Mouse (Mus musculus): Measurements from ENCODE around the gene Mib2.
"Not testable (repeated sequence)": the region's sequence is repeated elsewhere in the genome, so short reads cannot be mapped to it uniquely, and the experiment has no call there.

Gene Mib2

GRCm38 (mm10) chr4:155668689-155669597 lies at the start of gene Mib2:
Mib2 (minus strand) TSS chr4:155669198.
- DNase-seq, result peak; percentile 99

GRCm38 (mm10) chr4:155710521-155711252 lies 41.7 kb upstream of the Mib2 start:
- peak; percentile 72 to 80 for DNase-seq

DNA sequence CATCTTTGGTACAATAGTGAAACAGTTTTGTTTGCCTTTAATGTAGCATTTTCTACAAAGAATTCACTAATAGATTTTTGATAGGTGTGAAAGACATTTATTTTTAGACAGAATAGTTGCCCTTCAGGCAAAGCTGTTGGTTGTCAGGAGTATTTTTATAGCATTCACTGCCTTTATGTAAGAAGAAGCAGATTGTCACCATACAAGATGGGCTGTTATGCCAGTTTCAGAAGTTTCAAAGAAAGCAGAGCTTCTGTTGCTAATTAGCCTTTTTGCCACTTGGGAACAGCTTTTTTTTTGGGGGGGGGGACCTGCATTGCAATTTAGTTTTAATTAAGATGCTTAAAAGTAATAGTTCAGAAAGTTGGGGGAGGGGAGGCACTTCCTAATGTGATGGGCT lies 40.0 kb upstream of the Mib2 start:
- DNase-seq, result no peak

GRCm38 (mm10) chr4:155708582-155708981 lies 39.6 kb upstream of the Mib2 start:
- DNase-seq, result no peak

DNA sequence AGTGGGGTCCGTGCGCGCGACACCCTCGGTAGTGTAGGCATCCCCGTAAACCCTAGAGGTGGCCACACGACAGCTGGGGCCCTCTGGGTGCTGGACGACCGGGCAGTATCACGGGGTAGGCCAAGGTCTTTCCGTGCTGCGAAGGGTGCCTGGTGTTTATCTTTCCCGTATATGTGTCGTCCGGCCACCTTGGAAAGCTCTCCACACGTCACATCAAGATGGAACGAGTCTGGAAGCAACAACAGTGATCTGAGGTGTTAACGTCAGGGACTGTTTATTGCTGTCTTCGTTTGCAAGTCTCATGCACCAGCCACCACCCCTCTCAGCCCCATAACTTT lies 36.6 kb upstream of the Mib2 start:
- no peak for DNase-seq

DNA sequence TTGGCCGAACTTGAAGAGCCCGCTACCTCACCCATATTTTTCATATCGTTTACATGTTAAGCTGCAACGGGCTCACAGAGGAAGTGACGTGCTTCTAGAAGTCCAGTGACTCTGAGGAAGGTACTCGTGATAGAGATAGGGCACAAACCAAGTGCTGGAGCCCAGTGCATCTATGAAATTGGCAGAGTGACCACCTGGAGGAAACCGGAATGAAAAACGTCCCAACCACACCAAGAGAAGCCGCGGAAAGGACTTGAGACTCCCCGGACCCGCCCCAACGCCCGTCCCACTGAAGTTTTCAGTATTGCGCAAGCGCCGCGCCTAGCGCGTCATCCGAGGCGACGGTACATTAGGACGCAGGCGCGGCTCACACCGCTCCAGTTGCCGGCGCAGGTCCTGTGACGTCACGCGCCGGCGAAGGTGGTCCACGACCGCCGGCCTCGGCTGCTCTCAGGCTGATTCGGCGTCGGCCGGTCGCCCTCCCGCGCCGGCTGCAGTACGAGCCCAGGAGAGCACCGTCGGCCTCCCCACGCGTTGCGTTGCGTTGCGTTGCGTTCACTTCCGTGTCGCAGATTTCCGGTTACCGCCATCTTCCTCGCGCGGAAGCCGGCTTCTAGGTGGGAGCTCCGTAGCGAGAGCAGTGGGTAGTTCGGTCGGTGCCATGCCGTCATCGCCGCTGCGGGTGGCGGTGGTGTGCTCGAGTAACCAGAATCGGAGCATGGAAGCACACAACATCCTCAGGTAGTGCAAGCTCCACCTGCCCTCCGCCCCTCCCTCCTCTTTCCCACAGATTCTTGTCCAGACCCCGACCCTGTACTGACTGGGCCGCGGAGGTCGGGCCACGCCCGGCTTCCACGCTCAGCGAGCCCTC lies 36.0 kb upstream of the Mib2 start, which contains the start of gene Ssu72:
Gene Ssu72 (plus strand): TSS at position 80 of the 871 bp plus-strand sequence.
- DNase-seq, result peak; percentile 97

- no peak for DNase-seq
Measured at GRCm38 (mm10) chr4:155703425-155703929, 34.5 kb upstream of the Mib2 start.

DNA sequence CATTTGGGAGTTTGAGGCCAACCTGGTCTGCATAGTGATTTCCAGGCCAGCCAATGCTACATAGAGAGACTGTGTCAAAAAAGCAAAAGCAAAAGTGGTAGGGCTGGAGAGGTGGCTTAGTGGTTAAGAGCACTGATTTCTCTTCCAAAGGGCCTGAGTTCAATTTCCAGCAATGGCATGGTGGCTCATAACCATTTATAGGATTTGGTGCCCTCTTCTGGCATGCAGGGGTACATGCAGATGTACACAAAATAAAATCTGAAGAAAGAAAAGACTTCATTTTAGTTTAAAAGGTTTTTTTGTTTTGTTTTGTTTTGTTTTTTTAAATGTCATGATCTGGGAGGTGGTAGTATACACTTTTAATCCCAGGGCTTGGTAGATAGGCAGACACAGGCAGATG lies 31.4 kb upstream of the Mib2 start:
- DNase-seq, result peak; percentile 34 to 48

- peak; percentile 38 to 46 for DNase-seq
Measured at GRCm38 (mm10) chr4:155696261-155697255, 27.6 kb upstream of the Mib2 start.

DNA sequence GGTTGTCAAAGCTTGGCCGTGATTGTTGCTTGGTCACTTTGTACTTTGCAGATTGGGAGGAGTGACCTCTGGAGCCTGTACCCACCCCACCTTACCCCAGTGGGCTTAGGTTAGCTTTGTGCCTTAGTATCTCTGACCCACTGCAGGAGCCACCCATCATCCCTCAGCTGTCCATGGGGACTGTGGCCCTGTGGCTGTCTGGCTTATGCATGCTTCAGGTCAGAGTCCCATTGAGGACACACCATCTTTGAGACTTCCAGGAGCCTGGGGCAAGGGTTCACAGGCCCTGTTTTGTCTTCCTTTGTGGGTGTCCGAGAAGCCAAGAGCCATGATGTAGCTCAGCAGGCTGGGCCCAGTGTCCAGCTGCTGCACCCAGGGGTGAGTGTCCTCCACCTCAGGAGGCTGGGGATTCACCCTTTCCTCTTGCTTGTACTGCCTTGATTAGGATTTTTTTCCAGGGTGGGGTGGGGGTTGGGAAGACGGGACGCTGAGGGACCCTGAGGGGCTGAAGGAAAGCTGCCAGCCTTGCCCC lies 26.6 kb upstream of the Mib2 start:
- DNase-seq, result peak; percentile 17 to 38

GRCm38 (mm10) chr4:155694482-155695401 lies 25.7 kb upstream of the Mib2 start:
- peak; percentile 77 to 79 for DNase-seq

DNA sequence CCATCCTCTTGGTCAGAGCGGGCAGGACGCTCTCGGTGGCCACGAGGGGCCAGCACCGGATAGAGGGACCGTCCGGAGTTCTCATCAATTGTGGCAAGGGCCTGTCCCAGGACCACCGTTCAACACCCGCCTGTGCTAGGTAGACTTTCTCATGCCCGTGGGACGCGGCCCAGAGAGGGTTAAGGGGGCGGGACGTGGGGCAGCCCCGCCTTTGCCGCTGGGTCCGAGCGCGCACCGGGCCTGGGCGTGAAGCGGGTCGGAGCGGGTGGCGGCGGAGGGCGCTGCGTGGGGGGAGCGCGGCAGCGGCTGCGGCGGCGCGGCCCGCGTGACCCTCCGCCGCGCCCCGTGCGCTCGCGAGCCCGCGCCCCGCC lies 25.1 kb upstream of the Mib2 start, which contains the start of gene Fndc10:
Gene Fndc10 (plus strand): TSS at position 232 of the 371 bp plus-strand sequence.
- DNase-seq, result peak; percentile 91 to 93

DNA sequence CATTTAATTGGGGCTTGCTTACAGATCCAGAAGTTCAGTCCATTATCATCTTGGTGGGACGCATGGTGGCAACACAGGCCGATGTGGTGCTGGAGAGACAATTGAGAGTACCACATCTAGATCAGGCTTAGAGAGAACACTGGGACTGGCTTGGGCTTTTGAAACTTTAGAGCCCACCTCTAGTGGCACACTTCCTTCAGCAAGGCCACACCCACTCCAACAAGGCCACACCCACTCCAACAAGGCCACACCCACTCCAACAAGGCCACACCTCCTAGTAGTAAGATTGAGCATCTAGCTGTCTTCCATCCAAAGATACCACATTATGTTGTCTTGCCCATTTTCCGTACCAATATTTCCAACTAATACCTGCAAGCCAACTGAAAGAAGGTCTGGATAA lies 23.4 kb upstream of the Mib2 start:
- no peak for DNase-seq

DNA sequence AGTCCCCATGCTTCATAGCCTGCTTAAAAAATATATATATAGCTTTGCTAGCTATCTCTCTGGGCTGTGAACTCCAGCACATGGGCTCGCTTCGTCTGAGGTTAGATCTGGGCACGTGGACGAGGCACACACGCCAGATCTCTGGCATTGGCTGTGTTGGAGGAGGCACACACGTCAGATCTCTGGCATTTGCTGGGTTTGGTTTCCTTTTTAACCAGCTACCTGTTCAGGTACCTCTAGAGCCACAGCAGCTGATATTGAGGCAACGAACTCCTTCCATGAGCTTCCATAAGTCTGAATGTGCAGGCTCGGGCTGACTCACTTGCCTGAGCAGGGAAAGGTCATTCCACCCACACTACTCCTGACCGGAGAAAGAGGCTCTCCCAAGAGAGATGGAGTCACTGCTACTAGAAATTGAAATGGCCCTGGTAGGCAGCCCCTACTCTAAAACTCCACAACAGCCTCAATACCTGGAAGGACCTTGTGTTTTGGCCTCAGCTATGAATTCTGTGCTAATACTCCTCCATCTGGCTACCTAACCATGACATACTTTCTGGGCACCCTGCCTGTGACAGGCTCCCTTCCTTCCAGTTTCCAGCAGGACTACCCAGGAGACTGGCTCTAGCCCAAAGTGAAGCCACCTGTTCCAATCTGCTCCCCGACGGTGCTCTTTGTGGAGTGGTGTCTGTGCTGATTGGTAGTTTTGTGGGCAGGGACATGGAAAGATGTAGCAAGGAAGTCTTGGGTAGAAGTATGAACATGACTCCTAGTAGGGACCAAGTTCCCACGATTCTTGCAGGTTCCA lies 21.8 kb upstream of the Mib2 start:
- peak; percentile 98 to 99 for DNase-seq

DNA sequence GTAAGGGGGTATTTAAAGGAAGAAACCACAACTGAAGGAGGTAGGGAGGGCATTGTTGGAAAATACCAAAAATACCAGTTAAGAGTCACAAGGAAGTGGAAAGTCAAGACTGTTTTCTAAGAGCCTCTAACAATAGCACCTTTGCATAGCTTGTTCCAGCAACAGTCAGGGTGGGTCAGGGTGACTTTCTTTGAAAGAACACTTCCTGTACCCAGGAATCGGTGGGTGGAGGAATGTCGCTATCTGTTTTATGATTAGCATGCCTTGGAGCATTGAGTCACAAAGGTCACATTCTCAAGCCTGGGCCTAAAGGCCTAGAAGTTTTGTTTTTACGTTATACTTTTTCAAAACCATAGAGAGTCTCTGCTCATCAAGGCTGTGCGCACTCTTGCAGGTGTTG lies 18.8 kb upstream of the Mib2 start:
- not testable (repeated sequence) for DNase-seq

DNA sequence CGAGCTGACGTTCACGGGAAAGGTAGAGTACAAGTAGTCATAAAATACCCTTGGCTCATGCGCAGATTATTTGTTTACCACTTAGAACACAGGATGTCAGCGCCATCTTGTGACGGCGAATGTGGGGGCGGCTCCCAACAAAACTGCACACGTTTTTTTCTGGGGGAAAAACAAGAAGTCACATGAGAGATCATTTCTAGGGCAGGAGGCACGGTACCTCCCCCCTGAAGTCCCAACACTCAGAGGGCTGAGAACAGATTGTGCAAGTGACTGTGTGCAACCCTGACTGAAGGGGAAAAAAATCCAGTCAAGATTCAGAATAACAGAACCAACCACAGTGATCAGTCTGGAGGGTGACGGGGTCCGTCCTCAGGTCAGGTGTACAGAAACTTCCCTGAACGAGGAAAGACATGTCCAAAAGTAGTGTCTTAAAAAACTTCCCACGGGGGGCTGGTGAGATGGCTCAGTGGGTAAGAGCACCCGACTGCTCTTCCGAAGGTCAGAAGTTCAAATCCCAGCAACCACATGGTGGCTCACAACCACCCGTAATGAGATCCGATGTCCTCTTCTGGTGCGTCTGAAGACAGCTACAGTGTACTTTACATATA lies 14.8 kb upstream of the Mib2 start:
- not testable (repeated sequence) for DNase-seq

DNA sequence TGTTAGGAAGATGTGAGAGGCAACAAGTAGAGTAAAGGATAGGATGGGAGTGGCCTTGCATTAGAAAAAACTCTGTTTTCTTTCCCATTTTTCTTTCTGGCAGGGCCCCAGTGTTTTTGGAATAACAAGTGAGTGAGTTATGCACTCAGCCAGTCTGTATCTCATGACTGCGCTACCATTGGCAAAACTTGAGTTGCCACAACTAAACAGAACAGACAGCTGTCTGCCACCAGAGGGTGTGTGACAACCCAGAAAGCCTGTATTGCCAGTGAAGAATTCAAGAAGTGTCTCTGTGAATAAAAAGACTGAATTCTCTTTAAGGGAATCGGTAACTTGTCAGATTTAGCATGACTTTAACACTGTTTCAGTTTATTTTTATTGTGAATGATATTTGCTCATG lies 7.0 kb upstream of the Mib2 start:
- DNase-seq, result peak; percentile 61 to 63

- no peak for DNase-seq
Measured at GRCm38 (mm10) chr4:155672082-155672481, 3.1 kb upstream of the Mib2 start.

DNA sequence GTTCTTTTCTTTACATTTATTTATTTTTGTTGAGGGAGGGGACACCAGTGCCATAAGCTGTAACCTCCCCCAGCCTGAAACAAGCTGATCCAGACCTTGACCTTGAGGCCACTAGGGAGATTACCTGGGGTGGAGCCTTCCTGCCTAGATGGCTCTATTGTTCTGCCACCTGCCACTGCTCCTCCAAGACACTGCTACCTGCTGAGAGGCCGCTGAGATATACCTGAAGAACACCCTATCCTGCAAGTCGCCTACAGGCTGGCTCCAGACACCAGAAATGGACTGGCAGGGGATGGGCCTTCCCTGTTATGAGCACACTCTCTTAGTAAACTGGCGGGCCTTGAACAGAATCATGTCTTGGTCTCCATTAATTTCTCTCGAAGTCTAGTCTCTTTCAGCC lies 1.2 kb upstream of the Mib2 start:
- not testable (repeated sequence) for DNase-seq

Data from cerebellum, postnatal 10 days (tissue).